Mouse (Mus musculus) kidney, postnatal 4 days (tissue): ENCODE data around the gene Cinp.

Experiments
- DNase-seq, 2 experiments: peaks; one replicate each; pipeline ENCODE4 v3.0.0; 2021; ENCODE audit warnings: mixed read lengths in 2 of 2

Gene Cinp

GRCm38 (mm10) chr12:110830293-110831024 is 58.5 kb downstream of the Cinp start:
- DNase-seq, result no peak

- DNase-seq, result no peak
Measured at GRCm38 (mm10) chr12:110828908-110829307, 60.0 kb downstream of the Cinp start.
